Mouse (Mus musculus) spleen, adult 2 months (tissue): Measurements from ENCODE around the gene Dab2ip.

Experiments
- CTCF ChIP-seq: fragments of 200-500 bp; IDR thresholded peaks from 2 replicates; pipeline ENCODE4 v1.5.1; 2011; ENCODE audit warnings: mild to moderate bottlenecking, inconsistent platforms; ENCODE audit not compliant: insufficient read depth, insufficient read length, insufficient replicate concordance; ENCODE audit errors: extremely low read depth
- POLR2A ChIP-seq: fragments of 200-500 bp; IDR thresholded peaks from 2 replicates; pipeline ENCODE4 v1.6.1; 2011; ENCODE audit warnings: low read depth, low read length, inconsistent platforms

DNA sequence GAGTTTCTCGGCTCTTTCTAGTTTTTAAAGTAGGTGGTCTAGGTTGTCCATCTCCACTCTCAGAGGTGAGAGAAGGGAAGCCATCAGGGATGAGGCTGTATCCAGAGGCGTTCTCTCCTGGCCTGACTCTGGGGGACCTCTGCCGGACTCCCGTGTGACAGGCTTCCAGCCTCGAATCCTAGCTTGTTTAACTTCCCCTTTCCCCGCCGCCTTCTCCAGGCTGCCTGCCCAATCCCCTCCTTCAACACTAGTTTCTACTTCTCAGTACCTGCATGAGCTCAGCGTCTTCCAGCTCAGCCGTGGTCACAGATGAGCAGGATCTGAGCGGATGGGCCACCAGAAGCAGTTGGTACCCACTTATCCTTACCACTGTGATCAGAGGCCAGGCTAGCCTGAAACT, 31.3 kb downstream of the Dab2ip start:
- TF ChIP-seq POLR2A (no peak), CTCF (no peak)
